Mouse (Mus musculus): ENCODE data around the gene Klc4.

- TF ChIP-seq CTCF (IDR thresholded peaks at IDR 0.05; ENCODE audit: borderline replicate concordance, extremely low read depth, insufficient read depth, insufficient read length) = no peak
- no peak for TF ChIP-seq POLR2A (IDR thresholded peaks at IDR 0.05; ENCODE audit: borderline replicate concordance, extremely low read depth, insufficient read depth, insufficient read length, poor library complexity, severe bottlenecking)
These were observed 39.8 kb downstream of the Klc4 start for GRCm38 (mm10) chr17:46605987-46606386.
